9 mouse cellular contexts compared by ENCODE assay signal in the genomic region with DNA sequence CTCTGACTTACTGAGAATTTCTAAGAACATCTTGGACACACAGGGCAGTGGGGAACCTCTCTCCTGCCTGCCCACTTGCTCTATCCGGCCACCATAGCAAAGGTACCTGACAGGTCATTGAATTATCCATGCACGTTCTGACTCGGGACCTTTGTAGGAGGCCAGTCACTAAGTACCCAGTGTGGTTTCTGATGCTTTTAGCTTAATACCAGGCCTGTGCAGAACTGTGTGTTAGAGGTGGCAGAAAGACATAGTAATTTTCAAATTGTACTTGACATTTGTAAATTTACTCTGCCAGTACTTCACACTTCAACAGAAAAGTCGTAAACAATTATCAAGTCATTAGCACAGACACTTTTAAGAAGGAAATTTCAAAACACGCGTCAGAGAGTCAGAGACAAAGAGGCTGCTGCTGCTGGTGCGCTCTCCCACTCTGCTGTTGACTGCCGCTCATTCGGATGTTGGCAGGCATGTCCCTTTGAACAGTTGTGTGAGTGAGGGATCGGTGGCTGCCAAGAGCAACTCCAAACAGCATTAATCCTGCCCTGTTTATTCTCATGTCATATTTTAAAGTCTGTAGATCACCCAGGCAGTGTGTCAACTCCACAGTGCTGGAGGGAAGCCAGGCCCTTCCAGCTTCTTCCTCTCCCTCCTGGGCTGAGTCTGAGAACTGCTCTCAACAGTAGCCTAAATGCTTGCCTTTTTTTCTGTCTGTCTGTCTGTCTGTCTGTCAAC.
DNase-seq lines count a peak whose midpoint lies in the region; ATAC-seq lines count a peak whose summit lies in the region.
"Had no signal": no experiment of that assay in that cellular context is flagged by ENCODE, and none has a peak within 500 bp of the region (broad histone marks: within the 10 kb centered on the region; RNA-seq: fewer than 3 reads in every experiment).

No protein-coding gene starts in this region.

- intact Hi-C loops in gastrocnemius, postnatal 14 days (cut with DNase I; ENCODE audit: low total_unique reads) = no loop called here

- H3K27ac ChIP-seq in midbrain, embryonic 15.5 days = peak overlapping the region; percentile 35
- H3K27ac ChIP-seq: embryonic facial prominence, embryonic 15.5 days had no signal

- ATAC-seq in midbrain, embryonic 15.5 days (replicated peaks) = peak; percentile 89

- H3K4me3 ChIP-seq in midbrain, embryonic 15.5 days = no peak overlapping the region
- H3K4me3 ChIP-seq: embryonic facial prominence, embryonic 15.5 days had no signal

- H3K27me3 ChIP-seq in midbrain, embryonic 15.5 days (replicated peaks) = no peaks in the 10 kb centered on the region
- H3K27me3 ChIP-seq: embryonic facial prominence, embryonic 15.5 days had no signal

- H3K9me3 ChIP-seq in midbrain, embryonic 15.5 days = no peaks in the 10 kb centered on the region
- H3K9me3 ChIP-seq: embryonic facial prominence, embryonic 15.5 days had no signal

- WGBS in midbrain, embryonic 15.5 days = 53% methylated on average over 10 of the region's 10 CpGs

- DNase-seq in gastrocnemius, adult 18-20 months (ENCODE audit: low spot score) = peak; percentile 7
- DNase-seq in gastrocnemius, postnatal 25 days = no peak
- DNase-seq in Muller cell, postnatal 12 days (ENCODE audit: inconsistent ontology term) = peak; percentile 34
- peak; percentile 17 for DNase-seq in gastrocnemius, postnatal 14 days
- DNase-seq in kidney, postnatal 10 days = peak; percentile 88
- no peak for DNase-seq in thymus, postnatal 14 days
- no peak for DNase-seq in cerebellum, postnatal 36 days

- H3K4me1 ChIP-seq in midbrain, embryonic 15.5 days = peaks cover 4% of the 10 kb centered on the region; the same call in 1 of the 2 replicates
- H3K4me1 ChIP-seq: embryonic facial prominence, embryonic 15.5 days had no signal

- H3K4me2 ChIP-seq in midbrain, embryonic 15.5 days = no peak overlapping the region
- H3K4me2 ChIP-seq: embryonic facial prominence, embryonic 15.5 days had no signal

- 0 out of 2 replicates have a peak, but pooled peaks cover 9% of the 10 kb centered on the region for H3K36me3 ChIP-seq in midbrain, embryonic 15.5 days (replicated peaks)

- no peak overlapping the region for H3K9ac ChIP-seq in midbrain, embryonic 15.5 days
- H3K9ac ChIP-seq: embryonic facial prominence, embryonic 15.5 days had no signal

Comparison
In these comparisons a context has a peak if more than half of its experiments do, and no peak if none do; other contexts are left out.
1. DNase-seq: peak in gastrocnemius, adult 18-20 months (single experiment), Muller cell, postnatal 12 days (single experiment), gastrocnemius, postnatal 14 days (single experiment) and kidney, postnatal 10 days (single experiment); none in gastrocnemius, postnatal 25 days (single experiment), thymus, postnatal 14 days (single experiment) and cerebellum, postnatal 36 days (0 of 2).